Mouse (Mus musculus) lung, postnatal 36 days (tissue): ENCODE results near the gene Mroh2a.

Source experiments
- DNase-seq: peaks from one replicate; pipeline ENCODE4 v3.0.0; 2022; ENCODE audit warnings: mixed read lengths

Gene Mroh2a

DNA sequence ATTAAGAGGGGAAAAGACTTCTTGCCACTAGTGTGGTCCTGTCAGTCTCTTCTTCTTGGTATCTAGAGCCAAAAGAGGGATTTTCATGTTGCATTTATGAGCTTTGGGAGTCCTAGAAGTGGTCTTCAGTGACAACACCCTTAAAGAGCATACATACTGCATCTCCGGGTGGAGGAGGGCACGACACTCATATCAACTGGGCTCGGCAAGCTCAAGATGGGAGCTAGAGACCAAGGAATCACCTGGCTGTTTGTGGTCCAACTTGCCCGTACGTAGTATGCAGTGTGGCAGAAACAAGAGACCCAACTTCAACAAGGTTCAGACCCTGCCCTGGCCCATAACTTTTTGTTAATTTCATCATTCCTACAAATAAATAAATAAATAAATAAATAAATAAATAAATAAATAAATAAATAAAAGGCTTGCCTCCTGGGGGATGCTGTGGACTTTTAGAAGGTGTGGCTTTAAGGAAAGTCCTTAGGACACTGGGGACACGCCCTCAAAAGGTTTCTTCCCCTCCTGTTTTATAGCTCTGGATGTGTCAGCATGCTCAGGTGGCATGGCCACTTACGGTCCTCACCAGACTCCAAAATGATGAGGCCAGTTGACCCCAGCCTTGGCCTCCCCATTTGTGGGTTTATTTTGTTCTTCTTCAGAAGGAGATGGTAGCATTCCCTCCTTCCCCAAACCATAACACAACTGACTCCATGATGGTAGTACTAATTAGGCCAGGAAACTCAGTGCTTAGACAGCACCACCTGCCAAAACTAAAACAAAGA, 70.9 kb downstream of the Mroh2a start:
- no peak for DNase-seq

DNA sequence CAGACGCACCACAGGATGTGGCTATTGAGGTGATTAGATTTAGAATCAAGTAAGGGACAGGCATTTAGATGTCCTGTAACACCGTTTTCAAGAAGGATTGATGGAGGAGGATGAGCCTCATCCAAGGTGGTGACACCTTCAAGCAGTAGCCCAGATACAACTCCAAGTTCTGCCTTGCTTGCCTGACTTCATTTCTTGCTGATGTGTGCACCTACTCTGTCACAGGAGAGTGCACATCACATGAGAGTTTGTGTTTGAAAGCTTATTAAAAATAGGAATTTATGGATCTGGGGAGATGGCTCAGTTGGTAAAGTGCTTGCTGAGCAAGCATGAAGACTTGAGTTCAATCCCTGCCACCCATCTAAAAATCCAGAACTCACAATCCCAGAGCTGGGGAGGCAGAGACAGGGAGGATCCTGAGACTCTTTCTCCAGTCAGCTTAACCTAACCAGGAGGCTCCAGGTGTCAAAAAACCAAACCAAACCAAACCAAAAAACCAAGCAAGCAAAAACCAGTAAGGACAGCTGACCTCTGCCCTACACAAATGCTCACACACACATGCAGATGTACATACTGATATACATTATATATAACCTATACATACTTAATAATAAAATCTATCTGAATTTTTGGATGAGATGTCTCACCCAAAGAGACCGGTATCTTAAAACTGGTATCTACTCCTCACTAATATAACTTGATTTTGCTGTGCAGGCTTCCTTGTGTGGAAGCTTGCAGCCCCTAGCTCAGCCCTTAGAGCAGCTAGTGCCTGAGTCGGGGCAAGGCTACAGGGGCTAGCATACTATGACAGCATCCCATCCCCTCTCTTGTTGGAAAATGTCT, 72.1 kb downstream of the Mroh2a start:
- no peak for DNase-seq

DNA sequence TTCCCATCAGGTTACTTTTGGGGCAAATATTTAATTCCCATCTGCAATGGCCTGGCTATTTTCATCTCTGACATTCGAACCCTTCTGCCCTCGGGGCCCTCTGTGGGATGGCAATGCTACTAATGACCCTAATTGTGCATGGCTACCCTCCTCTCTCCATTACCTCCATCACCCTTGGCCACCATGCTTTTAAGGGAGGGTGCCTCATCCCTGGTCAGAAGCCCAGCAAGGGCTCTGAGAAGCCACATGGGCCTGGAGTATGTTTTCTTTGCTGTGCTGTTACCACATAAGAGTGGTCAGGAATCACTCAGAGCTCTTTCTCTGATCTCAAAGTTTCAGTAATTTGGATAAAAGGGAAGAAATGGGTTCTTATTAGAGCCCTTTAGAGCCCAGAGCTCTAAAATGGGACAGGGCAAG, 72.8 kb downstream of the Mroh2a start:
- DNase-seq = no peak

DNA sequence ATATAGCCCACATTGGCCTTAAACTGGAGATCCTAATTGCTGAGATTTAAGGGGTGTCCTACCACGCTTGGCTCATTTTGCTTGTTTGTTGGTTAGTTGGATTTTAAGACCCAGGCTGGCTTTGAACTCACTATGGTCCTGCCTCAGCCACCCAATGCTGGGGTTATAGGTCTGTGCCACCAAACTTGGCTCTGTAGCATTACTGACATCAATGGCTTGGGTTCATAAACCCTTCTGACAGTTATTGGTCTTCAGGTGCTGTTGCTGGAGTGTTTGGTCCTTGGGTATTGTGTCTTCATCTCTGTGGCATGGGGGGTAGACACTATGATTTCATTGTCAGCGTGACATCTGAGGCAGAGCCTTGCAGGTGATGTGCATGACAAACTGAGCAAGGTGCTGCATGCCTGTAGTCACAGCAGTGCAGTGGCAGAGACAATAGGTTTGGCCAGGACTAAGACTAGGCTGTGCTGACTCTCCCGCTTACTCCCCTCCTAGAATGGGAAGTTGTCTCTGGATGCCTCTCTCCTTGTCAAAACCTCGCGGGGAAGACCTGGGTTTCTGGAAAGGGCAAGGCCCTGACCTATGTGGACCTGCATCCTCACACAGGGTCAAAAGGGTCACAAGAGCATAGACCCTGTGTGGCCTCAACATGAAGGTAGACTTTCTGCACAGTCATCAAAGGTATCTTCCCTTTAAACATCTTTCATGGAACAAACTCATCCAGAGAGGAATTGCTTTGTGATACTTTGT, 73.7 kb downstream of the Mroh2a start:
- no peak for DNase-seq

DNA sequence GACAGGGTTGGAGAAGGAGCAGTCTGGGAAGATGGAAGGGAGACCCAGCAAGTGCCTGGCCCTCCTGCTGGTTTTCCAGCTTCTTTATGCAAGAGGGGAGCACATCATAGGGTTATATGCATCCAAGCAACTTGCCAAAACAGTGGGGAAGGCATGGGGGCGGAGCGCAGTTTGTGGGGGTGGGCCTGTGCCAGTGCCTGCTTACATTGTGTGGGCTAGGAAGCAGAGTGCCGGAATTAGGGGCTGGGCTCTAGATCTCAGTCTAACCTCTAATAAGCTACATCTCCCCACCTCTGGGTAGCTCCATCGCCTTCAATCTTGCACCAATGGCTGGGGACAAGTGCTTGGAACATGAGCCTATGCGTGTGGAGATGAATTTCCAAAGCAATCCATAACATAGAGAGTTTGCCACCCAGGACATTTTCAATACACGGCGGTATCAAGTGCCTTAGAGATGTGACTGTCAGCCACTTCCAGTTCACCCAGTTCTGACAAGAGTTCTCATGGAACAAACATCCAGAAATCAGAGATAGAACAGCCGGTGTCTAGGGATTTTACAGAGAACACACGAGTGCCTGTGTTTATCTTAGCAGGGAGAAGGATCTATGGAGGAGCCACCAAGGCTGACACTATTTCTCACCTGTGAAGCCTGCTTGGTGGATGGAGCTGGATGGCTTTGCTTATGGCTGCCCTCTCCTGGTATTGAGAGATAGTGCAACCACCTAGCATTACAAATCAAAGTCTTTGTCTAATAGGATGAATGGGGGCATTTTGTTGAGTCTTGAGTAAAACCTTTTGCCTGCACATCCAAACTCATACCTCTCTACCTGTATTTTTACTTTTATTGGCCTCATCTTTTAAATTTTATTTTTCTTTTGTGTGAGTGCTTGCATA, 74.6 kb downstream of the Mroh2a start:
- no peak for DNase-seq

DNA sequence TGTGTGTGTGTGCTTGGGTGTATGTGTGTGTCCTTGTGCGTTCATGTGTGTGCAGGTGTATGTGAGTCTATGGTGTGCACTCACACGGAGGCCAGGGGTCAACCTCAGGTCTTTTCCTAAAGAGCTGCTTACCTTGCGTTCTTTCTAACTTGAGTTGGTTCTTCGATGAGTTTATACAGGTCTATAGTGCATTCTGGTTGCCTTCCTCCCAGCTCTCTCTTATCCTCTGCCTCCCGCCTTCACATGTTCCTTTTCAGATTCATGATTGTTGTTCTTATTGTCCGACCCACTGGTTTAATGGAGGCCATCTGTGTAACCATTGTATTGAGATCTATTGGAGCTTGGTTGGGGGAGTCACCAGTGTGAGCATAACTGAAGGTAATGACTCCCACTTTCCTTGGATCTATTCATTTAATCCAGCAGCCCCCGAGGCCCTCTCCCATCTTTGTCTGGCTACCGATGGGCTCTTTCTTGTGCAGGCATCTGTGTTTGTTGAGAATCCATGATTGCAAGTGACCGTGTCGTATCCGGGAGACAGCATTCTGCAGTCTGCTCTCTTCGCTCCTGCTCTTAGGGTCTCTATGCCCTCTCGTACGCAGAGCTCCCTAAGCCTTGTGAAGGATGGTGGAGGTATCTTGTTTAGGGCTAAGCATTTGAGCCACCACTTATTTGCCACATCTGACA, 75.4 kb downstream of the Mroh2a start:
- no peak for DNase-seq

DNA sequence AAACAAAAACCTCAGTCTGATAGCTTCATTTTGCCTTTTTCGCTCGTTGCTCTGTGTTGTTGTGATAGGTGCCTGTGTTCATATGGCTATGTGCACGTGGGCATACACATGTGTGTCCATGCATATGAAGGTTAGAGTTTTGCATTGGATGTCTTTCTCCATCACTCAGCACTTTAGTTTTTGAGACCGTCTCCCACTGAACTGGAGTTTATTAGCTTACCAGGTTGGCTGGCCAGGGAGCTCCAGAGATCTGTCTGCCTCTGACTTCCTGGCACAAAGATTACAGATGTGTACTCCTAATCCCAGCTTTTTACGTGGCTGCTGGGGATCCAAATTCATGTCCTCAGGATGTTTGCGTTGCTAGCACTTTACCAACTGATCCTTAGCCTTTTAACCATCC, 77.0 kb downstream of the Mroh2a start:
- DNase-seq = no peak

DNA sequence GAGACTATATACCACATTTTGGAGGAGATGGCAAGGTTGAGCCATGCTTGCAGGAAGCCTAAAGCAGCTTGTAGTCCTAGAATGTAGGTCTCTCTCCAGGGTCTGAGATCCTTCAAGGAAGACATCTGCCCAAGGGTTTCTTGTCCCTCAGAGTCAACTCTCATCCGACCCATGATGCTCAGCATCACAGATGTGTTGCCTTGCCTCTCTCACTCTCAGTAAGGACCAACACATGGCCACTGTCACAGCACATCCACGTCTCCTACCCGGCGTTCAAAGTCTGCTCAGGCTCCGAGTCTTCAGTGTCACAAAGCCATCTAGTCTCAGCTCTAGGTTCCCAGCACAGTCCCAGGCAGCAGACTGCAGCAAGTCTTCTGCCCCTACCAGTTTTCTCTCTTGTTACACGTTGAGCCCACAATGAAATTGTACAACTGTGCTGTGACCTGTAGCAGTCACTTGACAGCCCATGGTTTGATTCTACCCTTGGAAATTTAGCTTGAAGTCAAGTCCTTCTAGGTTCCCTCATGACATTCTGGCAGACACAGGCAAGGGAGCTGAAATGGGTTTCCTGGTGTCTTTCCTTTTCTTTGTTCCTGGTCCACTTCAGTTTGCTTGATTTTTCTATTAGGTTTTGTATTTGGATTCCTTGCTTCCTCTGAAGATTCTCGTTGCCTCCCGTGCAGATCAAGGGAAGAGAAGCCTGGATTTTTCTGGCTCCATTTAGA, 77.6 kb downstream of the Mroh2a start:
- no peak for DNase-seq

DNA sequence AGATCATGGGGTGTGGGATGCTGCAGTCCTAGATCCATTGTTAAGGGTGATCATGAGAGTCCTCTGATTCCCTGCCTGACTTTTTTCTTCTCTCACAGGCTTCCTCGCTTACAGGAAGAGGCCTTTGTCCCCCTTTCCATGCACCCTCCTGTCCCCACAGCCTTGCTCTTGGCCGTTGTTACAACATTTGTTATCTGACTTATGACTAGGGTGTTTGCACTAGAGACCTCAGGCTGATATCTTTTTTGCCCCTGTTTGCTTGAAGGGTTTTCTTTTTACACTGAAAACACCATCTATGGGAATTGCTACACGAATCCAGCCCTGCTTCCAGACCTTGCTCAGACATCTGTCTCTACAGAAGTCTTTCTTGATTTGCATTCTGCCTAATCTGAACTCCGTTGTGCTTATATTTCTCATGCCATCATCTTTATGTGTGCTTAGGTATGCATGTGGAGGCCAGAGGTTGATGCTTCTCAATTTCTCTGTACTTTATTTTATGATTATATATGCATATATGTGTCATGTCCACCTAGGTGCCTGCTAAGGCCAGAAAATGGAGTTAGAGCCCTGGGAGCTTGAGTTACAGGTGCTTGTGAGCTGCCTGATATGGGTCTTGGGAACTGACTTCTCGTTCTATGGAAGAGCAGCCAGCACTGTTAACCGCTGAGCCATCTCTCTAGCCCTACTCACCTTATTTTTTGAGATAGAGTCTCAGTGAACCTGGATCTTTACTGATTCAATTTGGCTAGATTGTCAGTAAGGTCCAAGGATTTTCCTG, 78.4 kb downstream of the Mroh2a start:
- DNase-seq = no peak

DNA sequence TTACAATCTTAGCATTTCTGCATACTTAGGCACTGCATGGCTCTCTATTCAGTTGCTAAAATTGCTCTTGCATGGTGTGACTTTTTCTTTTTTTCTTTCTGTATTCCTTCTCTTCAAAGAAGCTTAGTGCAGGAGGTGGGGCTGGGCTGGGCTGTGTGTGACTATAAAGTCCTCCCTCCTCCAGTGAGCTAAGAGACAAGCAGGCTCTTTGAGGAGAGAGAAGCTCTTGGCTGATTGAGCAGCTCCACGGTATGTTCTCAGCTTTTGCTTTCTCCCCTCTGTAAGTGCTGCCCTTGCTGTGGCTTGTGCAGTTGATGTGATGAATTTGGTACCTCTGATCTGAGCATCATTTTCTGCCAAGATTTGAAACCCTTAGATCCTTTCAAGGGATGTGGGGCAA, 79.8 kb downstream of the Mroh2a start:
- DNase-seq = no peak

DNA sequence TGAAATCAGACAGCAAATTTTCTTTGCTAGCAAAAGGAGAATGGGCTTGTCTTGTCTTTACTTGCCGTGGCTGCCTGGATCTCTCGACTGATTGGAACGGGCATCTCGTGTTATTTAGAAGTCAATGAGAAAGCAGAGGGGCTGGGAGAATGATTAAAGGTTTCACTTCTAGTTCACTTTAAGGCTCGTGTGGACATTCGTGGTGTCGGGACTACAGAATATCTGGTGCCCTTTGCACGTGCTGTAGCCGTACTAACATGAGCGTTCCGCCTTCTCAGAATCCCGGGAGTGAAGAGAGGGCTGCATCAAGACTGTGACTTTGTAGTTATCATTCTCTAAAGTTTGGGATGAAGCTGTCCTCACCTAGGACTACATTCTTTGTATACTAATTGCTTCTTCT, 80.4 kb downstream of the Mroh2a start:
- DNase-seq = peak; percentile 0

DNA sequence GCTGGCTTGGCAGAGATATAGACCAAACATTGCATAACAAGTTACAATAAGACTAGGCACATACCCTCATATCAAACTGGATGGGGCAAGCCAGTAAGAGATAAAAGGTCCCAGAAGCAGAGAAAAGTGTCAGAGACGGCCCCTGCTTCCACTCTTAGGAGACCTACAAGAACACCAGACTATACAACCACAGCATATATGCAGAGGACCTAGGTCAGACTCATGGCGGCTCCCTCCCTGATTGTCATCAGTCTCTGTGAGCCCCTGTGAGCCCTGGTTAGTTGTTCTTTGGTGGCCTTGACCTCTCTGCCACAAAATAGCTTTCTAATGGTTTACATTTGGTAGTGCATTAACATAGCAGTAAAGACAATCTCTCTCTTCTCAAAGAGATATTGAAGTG, 82.2 kb downstream of the Mroh2a start:
- no peak for DNase-seq

DNA sequence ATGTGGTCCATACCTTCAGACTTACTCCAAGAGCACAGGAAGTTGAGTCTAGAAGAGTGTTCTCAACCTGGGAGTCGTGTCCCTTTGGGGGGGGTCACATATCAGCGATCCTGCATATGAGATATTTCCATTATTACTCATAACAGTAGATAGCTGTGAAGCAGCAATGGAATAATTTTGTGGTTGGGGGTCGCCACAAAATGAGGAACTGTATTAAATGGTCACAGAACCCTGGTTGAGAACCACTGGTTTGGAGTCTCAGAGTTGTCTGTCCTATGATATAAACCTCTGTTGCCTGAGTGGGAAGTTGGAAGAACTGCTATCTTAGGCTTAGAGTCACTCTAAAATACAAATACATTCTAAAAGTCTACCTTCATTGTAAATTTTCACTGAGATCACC, 83.1 kb downstream of the Mroh2a start:
- DNase-seq = no peak

DNA sequence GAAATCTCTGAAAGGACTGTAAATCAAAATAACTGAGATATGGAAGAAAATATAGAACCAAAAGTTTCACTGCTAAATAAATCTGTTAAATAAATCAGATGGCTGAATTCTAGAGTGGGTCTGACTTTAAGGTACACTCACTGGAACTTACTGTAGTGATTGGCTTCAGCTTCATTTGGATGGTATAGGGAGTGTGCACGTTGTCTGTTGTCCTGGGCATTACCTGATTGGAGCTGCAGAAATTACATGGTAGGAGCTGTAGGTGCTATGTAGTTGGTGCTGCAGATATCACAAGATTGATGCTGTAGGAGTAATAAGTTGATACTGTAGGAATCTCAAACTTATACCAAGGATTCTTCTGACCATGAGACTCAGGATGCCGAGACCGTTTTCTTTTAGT, 83.6 kb downstream of the Mroh2a start:
- DNase-seq = no peak
